Mouse (Mus musculus): ENCODE data around the gene Ms4a4b.
"Not testable (repeated sequence)": the region's sequence is repeated elsewhere in the genome, so short reads cannot be mapped to it uniquely, and the experiment has no call there.

Gene Ms4a4b

DNA sequence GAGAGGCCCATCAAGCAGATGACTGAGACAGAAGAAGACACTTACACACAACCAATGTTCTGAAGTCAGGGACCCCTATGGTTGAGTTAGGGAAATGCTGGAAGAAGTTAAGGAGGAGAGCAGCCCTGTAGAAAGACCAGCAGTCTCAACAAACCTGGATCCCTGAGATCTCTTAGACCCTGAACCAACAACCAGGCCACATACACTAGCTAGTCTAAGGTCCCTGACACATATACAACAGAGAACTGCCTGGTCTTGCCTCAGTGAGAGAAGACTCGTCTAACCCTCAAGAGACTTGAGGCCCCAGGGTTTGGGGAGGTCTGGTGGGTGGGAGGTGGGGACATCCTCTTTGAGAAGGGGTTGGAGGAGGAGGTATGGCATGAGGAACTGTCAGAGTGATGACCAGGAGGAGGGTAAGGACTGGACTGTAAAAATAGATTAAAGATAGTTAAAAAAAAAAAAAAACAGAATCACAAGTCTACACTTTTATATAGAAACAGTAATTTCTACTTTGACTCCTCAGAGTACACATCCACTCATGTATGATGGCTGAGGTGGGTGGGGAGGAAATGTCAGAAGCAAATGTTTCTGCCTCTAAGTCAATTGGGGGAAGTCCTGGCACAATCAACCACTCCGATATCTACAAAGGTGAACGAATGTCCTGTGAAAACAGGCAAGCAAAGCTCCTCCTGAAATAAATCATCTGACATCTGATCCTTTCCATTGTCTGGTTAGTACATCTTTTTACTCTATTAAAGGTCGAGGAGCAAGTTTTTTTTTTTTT, 48.2 kb downstream of the Ms4a4b start:
- DNase-seq: peak; percentile 83

DNA sequence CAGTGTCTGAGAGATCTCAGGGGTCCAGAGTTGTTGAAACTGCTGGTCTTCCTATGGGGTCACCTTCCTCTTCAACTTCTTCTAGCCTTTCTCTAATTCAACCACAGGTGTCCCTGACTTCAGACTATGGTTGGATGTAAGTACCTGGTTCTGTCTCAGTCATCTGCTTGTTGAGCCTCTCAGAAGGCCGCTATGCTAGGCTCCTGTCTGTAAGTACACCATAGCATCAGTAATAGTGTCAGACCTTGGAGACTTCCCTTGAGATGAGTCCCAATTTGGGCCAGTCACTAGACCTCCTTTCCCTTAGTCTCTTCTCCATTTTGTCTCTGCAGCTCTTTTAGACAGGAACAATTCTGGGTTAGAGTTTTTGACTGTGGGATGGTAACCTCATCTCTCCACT, 49.3 kb downstream of the Ms4a4b start:
- peak; percentile 72 for DNase-seq

DNA sequence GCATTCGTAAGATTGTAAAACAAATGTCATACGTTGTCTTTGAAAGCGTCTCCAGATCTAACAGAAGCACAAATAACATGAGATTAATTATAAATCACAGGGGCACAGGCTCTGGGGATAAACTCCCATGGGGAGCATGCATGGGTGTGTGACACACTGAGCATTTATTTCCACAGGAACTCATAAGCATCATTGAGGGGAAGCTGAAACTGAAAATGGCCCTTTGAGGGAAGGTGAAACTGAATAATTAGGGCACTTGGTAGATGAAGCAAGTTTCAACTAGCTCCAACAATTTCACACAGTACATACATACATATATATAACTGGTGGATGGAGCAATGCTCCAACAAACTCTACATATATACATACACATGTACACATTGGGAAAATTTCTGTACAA, 51.2 kb downstream of the Ms4a4b start:
- peak; percentile 72 for DNase-seq

DNA sequence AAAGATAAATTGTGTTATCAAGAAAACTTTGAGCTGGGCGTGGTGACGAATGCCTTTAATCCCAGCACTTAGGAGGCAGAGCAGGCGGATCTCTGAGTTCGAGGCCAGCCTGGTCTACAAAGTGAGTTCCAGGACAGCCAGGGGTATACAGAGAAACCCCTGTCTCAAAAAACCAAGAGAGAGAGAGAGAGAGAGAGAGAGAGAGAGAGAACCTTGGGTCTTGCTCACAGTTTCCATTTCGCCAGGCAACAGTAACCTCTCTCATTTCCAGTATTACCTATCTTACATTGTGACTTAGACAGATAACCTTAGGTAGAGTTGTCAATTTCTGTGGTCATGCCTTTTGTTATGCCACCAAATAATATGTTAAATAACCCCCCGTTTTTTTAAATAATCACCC, 53.0 kb downstream of the Ms4a4b start:
- no peak for DNase-seq

DNA sequence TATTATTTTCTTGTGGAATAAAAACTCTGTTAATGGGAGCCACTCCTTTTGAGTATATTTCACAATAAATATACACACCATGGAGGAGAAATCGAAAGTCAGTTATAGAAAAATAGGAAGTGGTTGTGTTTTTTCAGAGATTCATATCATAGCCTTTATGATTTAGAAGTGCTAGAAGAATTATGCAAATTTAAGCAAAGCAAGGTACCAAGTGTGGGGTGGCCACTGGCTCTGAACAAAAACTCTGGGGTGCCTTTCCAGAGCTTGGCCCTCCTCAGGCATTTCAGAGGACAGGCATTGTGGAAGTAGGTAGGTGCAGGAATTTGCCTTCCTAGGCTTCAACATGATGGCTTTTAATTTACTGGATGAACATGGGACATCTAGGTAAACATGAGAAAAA, 53.9 kb downstream of the Ms4a4b start:
- DNase-seq: not testable (repeated sequence)

DNA sequence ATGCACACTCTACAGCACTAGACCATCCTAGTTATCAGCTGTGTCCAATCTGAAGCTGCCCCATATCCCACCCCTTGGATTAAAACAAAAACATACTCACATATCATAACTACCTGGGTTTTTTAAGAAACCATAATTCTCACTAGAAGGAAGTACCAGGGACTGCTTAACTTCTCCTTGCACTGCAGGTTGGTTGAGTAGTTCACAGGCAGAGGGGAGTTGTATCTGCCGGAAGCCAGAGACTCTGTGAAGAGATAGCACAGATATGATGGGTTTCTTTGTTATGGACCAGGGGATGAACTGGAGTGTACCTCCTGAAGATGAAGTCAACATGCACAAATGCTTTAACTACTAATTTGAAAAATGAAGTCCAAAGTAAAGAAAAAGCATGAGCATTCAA, 57.4 kb downstream of the Ms4a4b start:
- DNase-seq: no peak

DNA sequence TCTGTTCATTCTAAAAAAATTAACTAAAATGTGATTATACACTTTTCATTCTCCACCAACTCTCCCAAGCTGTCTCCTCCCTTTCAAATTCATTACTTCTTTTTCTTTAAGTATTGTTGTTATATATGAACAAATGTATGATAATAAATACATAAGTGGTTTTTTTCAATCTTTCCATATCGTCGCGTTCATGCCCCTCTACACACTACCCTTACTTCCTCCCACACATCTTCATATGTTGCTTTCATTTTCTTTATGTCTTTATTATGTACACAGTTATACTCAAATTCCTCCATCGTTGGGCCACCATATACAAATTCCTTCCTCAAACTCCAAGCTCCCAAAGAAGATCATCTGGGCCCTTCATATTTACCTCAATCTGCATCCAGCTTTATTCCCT, 58.0 kb downstream of the Ms4a4b start:
- no peak for DNase-seq

DNA sequence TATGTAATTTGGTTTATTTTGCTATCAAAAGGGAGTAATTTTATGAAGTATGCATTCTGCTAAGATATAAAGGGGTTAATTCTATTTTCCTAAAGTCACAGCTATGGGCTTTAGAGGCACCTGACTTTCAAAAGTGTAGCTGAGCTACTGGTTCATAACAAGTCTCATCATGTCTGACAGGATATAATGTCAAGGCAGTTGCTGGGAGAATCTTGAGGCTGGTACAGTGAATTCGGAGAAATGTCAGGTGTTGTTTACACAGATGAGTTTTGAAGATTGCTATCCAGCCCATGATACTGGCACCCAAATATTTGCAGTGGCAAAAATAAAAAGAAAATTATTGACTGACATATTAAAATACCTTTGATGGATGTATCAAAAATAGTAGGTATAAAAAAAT, 61.5 kb downstream of the Ms4a4b start:
- DNase-seq: no peak

DNA sequence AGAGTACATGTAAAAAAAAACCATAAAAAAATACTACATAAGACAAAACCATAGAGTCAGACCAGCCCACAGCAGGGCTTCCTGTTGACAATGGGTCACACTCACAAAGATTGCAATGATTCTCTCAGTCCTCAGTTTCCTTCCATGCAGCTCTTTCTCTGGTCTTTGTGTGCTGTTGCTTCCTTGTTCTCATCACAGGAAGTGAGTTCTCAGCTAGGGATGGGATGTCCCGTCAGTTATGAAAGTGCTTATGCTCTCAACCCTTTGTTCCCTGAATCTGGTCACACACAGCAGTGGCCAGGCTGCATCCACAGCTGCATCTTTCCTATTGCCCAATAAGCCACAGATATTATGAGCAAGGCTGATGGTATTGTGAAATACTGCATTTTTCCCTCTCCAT, 70.1 kb downstream of the Ms4a4b start:
- DNase-seq: peak; percentile 97

DNA sequence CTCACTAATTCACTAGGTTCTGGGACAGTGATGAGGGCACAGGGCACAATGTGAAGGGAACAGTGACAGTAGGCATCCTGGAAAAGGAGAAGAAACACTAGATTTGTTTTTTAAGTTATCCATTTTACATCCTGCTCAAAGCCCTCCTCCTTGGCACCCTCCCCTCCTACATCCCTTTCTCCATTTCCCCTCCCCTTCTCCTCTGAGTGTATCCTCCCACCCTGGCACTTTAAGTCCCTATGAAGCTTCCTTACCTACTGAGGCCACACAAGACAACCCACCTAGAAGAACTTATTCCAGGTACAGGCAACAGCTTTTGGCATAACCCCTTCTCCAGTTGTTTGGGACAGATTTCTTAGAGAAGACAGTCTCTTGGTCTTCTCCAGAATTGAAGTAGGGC, 72.9 kb downstream of the Ms4a4b start, which contains the start of gene Ms4a6b:
Gene Ms4a6b (plus strand): TSS at position 267 of the 400 bp plus-strand sequence.
- DNase-seq: peak; percentile 87
